Mouse (Mus musculus) lung, postnatal 36 days (tissue): ENCODE data around the gene Serinc3.

ENCODE experiments used
- DNase-seq: peaks from one replicate; pipeline ENCODE4 v3.0.0; 2022; ENCODE audit warnings: mixed read lengths

The Serinc3 gene

GRCm38 (mm10) chr2:163590996-163591395 lies 53.9 kb downstream of the Serinc3 start:
- DNase-seq = no peak

DNA sequence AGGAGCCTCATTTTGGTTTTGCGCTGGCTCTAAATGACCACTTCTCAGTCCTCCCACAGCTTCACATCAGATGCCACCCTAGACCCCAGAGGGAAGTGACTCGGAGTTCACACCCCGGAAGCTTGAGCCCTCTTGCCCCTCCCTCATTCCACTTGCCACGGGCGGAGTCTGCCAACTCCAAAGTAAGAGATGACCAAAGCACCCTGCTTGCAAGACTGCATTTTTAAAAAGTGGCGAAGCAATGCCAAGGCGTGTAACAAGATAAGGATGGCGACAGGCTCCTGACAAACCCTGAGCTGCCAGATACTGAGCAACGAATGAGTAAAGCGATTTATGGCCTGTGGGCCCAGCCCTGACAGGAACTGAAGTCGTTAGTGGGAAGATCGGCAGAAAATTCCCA lies 54.7 kb downstream of the Serinc3 start:
- DNase-seq = no peak

DNA sequence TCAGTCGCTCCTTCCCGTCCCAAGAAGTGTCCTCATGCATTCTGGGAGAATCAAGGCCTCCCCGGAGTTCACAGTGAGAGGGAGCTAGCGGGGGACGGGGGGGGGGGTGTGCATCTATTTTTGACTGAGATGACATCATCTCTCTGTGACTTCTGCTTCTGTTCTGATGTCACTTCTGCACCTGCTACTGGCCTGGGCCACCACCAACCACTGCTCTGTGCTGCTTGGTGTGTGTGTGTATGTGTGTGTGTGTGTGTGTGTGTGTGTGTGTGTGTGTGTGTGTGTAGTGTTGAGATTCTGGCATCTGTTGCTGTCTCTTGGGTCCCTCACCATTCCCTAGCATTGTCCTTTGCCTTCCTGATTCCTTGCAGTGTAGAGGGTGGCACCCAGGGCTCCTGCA lies 57.4 kb downstream of the Serinc3 start:
- no peak for DNase-seq

DNA sequence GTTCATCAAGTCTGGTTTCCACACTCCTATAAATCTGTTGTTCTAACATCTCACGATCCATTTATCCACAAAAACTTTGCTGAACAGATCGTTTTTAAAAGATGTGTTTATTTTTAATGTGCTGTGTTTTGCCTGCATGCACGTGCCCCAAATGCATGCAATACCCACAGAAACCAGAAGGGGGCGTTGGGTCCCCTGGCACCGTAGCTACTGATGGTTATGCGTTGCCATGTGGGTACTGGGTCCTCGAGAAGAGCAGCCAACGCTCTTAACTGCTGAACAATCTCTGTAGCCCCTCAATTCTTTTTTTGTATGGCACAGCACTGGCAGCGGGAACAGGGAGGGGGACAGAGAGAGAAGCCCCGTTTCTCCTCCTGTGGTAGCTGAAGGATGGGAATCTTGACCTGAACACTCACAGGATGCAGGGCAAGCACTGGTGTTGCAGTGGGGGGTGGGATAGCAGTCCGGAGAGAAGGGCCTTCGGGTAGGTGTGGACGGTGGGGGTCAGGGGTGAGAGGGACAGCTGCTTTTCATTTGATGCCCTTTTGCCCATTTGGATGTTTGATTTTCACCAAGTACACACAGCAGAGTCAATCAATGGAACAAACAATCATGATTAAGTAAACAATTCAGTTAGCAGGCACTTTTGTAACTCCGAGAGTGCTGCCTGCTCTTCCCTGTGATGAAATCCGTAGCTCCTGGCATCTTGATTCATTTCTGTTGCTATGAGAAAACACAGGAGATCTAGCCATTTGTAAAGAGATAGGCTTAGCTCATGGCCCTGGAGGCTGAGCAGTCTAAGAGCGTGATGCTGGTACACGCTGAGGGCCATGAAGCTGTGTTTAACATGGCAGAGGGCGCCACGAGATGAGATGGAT lies 58.3 kb downstream of the Serinc3 start:
- peak; percentile 67 for DNase-seq

GRCm38 (mm10) chr2:163584088-163584426 lies 60.9 kb downstream of the Serinc3 start:
- no peak for DNase-seq

DNA sequence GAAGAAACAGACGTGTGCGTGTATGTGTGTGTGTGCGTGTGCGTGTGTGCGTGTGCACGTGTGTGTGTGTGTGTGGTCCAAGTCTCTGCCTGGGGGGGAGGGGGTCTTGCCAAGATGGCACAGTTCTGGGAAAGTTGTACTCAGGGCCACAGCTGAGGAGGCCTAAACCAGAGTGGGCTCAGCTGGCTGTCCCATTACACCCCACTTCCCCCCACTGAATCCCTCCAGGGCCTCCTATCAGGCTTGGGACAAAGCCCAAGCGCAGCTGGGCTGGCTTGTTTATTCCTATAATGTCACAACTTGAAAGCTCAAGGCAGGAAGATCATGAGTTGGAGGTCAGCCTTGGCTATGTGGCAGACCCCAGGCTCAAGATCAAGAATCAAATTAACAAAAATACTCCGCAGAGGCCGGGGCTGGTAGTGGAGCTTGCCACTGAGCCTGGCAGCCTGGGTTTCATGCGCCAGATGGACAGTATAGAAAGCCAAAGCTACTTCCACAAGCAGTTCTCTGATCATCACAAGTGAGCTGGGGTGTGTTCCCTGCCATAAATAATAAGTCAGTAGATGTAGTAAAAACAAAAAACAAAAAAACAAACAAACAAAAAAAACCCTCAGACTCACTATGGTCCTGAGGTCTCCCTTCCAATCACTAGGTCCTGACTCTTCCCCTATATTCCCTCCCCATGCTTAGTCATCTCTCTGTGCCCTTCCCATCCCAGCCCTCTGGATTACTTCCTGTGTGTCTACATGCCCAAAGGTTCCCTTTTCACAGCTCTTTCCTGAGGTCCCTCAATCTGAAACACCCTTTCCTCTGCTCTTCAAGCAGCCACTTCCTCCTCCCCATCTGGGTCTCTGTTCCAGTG lies 61.5 kb downstream of the Serinc3 start:
- DNase-seq = peak; percentile 12

DNA sequence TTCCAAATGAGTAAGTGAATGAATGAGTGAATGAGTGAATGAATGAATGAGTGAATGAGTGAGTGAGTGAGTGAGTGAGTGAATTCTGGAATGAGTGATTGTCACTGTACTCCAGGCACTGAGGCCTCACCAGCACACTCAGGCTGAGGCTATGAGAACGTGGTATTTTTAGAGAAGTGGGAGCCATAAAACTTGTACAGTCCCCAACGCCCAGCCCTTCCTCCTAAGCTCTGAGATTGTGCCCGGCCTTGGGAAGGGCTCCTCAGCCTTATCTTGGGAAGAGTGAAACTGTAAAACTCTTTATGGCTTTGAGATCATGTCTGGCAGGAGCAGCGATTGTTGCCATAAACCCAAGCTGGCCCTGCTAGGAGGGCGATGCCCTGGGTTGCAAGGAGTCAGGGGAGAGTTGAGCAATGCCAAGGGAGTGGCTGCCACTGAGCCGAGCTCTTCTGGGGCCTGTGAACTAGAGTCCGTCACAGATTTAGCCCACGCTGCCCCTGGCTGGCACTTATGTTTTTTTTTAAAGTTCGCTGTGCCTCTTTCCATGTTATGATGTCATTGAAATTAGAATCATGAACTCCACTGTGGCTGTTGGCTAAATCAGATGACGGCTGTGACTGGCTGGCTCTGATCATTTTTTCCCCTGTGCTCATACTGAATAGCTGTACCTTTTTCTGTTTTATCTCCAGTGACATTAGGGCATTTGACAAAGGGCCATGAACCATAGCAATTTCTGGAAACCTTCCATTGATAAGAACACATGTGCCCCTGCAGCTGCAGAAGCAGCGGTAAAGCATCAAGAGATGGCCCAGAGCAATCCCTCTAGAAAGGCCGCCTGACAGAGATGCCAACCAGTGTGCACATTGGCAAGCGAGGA lies 64.6 kb downstream of the Serinc3 start:
- peak; percentile 65 for DNase-seq

GRCm38 (mm10) chr2:163577986-163578385 lies 66.9 kb downstream of the Serinc3 start:
- no peak for DNase-seq

GRCm38 (mm10) chr2:163575248-163575647 lies 69.7 kb downstream of the Serinc3 start:
- peak; percentile 23 for DNase-seq

- no peak for DNase-seq
Observed at GRCm38 (mm10) chr2:163574321-163574720, 70.6 kb downstream of the Serinc3 start.
